ENCODE assay signal across 10 mouse cellular contexts in genomic region chr10:78360290-78360711, GRCm38 (mm10). TPM values are rescaled to one million over a fixed set of nuclear protein-coding genes. Genes with fewer than 3 reads are reported as not detected.
DNase-seq lines count a peak whose midpoint lies in the region; ATAC-seq and TF ChIP-seq lines count a peak whose summit lies in the region.
"Had no signal": no experiment of that assay in that cellular context is flagged by ENCODE, and none has a peak within 500 bp of the region (broad histone marks: within the 10 kb centered on the region; RNA-seq: fewer than 3 reads in every experiment).

No protein-coding gene starts in this region.

- no peak overlapping the region; the same call in none of the 2 replicates for H3K27ac ChIP-seq in heart, adult 2 months
- H3K27ac ChIP-seq in heart, embryonic 12.5 days (ENCODE audit: poor library complexity, severe bottlenecking), result no peak overlapping the region
- no peak overlapping the region for H3K27ac ChIP-seq in midbrain, embryonic 13.5 days
- H3K27ac ChIP-seq: macrophage had no signal

- ATAC-seq in heart, embryonic 12.5 days (ENCODE audit: insufficient number of reproducible peaks, low FRiP score), result no peak
- ATAC-seq in midbrain, embryonic 13.5 days, result no peak
- ATAC-seq: forebrain, embryonic 16.5 days had no signal

- TF ChIP-seq CTCF in heart, adult 2 months (IDR thresholded peaks at IDR 0.05), result no peak

- no peak overlapping the region for H3K9ac ChIP-seq in heart, adult 2 months (ENCODE audit: low read depth, low read length)
- no peak overlapping the region for H3K9ac ChIP-seq in heart, embryonic 12.5 days
- no peak overlapping the region for H3K9ac ChIP-seq in midbrain, embryonic 13.5 days (replicated peaks)

- 43% methylated on average over 3 of the region's 3 CpGs for WGBS in heart, adult 2 months
- WGBS in heart, embryonic 12.5 days, result 65% methylated on average over 3 of the region's 3 CpGs
- 80% methylated on average over 3 of the region's 3 CpGs for WGBS in midbrain, embryonic 13.5 days

- H3K4me1 ChIP-seq in heart, adult 2 months (ENCODE audit: control insufficient read depth, insufficient read depth, low read length), result peaks cover 5% of the 10 kb centered on the region; the same call in 1 of the 2 replicates
- no peaks in the 10 kb centered on the region for H3K4me1 ChIP-seq in heart, embryonic 12.5 days (replicated peaks)
- H3K4me1 ChIP-seq in midbrain, embryonic 13.5 days (replicated peaks), result no peaks in the 10 kb centered on the region

- no peaks in the 10 kb centered on the region for H3K79me2 ChIP-seq in heart, adult 2 months (replicated peaks; ENCODE audit: control insufficient read depth, insufficient read depth, low read length)

- no peak overlapping the region for H3K4me2 ChIP-seq in heart, embryonic 12.5 days
- no peak overlapping the region for H3K4me2 ChIP-seq in midbrain, embryonic 13.5 days (replicated peaks)

- no peak overlapping the region for H3K4me3 ChIP-seq in heart, adult 2 months
- no peak overlapping the region for H3K4me3 ChIP-seq in heart, embryonic 12.5 days
- no peak overlapping the region for H3K4me3 ChIP-seq in midbrain, embryonic 13.5 days (replicated peaks)

- intact Hi-C loops in heart, adult 2 months (cut with DNase I), result loop anchor here (5.0 kb wide), 1 partner anchor 38 kb away; no protein-coding TSS in a partner anchor

- TF ChIP-seq POLR2A in heart, adult 2 months (IDR thresholded peaks at IDR 0.05; ENCODE audit: insufficient read depth, low read depth, low read length), result no peak

- H3K27me3 ChIP-seq in heart, adult 2 months (ENCODE audit: control insufficient read depth, insufficient read depth, low read length), result no peaks in the 10 kb centered on the region
- H3K27me3 ChIP-seq in heart, embryonic 12.5 days (replicated peaks), result no peaks in the 10 kb centered on the region
- H3K27me3 ChIP-seq in midbrain, embryonic 13.5 days, result no peaks in the 10 kb centered on the region

- no peaks in the 10 kb centered on the region for H3K9me3 ChIP-seq in heart, embryonic 12.5 days (replicated peaks)
- no peaks in the 10 kb centered on the region for H3K9me3 ChIP-seq in midbrain, embryonic 13.5 days

- DNase-seq in heart, adult 2 months, result peak; percentile 52 to 68
- peak; percentile 57 for DNase-seq in 3134 (ENCODE audit: extremely low read depth, insufficient read length, low spot score)
- peak; percentile 41 for DNase-seq in adrenal gland, adult 8-10 months
- peak; percentile 76 to 83 for DNase-seq in cerebellum, postnatal 36 days
- no peak for DNase-seq in right cerebral cortex, postnatal 25 days
- no peak for DNase-seq in frontal cortex, postnatal 25 days (ENCODE audit: low spot score in 2 of 2)

- no peak for TF ChIP-seq EP300 in heart, adult 2 months (IDR thresholded peaks at IDR 0.05; ENCODE audit: insufficient read depth, low read depth, low read length)

- H3K36me3 ChIP-seq in heart, adult 2 months (ENCODE audit: control insufficient read depth, insufficient read depth, low read length), result no peaks in the 10 kb centered on the region
- no peaks in the 10 kb centered on the region for H3K36me3 ChIP-seq in heart, embryonic 12.5 days
- H3K36me3 ChIP-seq in midbrain, embryonic 13.5 days, result no peaks in the 10 kb centered on the region

RNA-seq across cellular contexts. Expression of gene Agpat3, which starts 8.0 kb away (rescaled TPM):
- total RNA-seq in heart, adult 2 months (2021), result 100 to 1,000 TPM; 209 to 232 TPM
- polyA plus RNA-seq in heart, adult 2 months (2012; rRNA removed), result 286 and 366 TPM in 2 replicates
- 46.1 and 48.7 TPM in 2 replicates for polyA plus RNA-seq in heart, embryonic 12.5 days (2016; fragmentation: Nextera tagmentation; extraction: Ambion mirVana)
- 100 to 1,000 TPM; 228 to 370 (median 267) TPM for total RNA-seq in adrenal gland, adult 8-10 months (2022)
- polyA plus RNA-seq in midbrain, embryonic 13.5 days (2015; fragmentation: Nextera tagmentation; extraction: Ambion mirVana), result 39.3 and 50.9 TPM in 2 replicates

RNA-seq across cellular contexts. Expression of gene Rrp1, which starts 52.5 kb away (rescaled TPM):
- total RNA-seq in heart, adult 2 months (2021), result 10 to 100 TPM; 88.8 to 94.4 TPM
- polyA plus RNA-seq in heart, adult 2 months (2012; rRNA removed), result 51.3 and 91.5 TPM in 2 replicates
- 232 and 254 TPM in 2 replicates for polyA plus RNA-seq in heart, embryonic 12.5 days (2016; fragmentation: Nextera tagmentation; extraction: Ambion mirVana)
- total RNA-seq in adrenal gland, adult 8-10 months (2022), result 100 to 1,000 TPM; 215 to 262 (median 251) TPM
- 363 and 377 TPM in 2 replicates for polyA plus RNA-seq in midbrain, embryonic 13.5 days (2015; fragmentation: Nextera tagmentation; extraction: Ambion mirVana)

Comparison
In these comparisons a context has a peak if more than half of its experiments do, and no peak if none do; other contexts are left out.
1. DNase-seq: peak in heart, adult 2 months (2 of 2), 3134 (single experiment), adrenal gland, adult 8-10 months (single experiment) and cerebellum, postnatal 36 days (2 of 2); none in right cerebral cortex, postnatal 25 days (single experiment) and frontal cortex, postnatal 25 days (0 of 2).